Mouse (Mus musculus) megakaryocyte-erythroid progenitor cell, adult 5-6 weeks (primary cell): ENCODE data around the gene Efna4. TPM values are rescaled to one million over a fixed set of nuclear protein-coding genes. Genes with fewer than 3 reads are reported as not detected.

Experiments used
- ATAC-seq: replicated peaks from 2 replicates; pipeline ENCODE4 v1.8.0; 2016; ENCODE audit warnings: mild to moderate bottlenecking, inconsistent platforms; ENCODE audit not compliant: severe bottlenecking, poor library complexity, low FRiP score, low TSS enrichment
- total RNA-seq, 2 experiments: library from RNA; stranded (forward) in 1 of 2; stranded (reverse) in 1 of 2; fragments of 200-1000, 215-1000 nt in 1 of 2; fragments of >200 nt in 1 of 2; fragmentation: Nextera tagmentation in 1 of 2; gene quantifications; 2 replicates each; pipeline ENCODE4 v1.2.3; 2014 to 2017

Efna4 gene
- total RNA-seq, 2 experiments from 2014 or later, result not detected

- no peak for ATAC-seq
Measured at GRCm38 (mm10) chr3:89291874-89292273, 46.0 kb downstream of the Efna4 start.

- ATAC-seq, result no peak
Measured at GRCm38 (mm10) chr3:89288503-89288928, 49.3 kb downstream of the Efna4 start.

- no peak for ATAC-seq
Measured at GRCm38 (mm10) chr3:89287286-89287685, 50.5 kb downstream of the Efna4 start.

GRCm38 (mm10) chr3:89285526-89285925, 52.3 kb downstream of the Efna4 start:
- ATAC-seq, result no peak

- ATAC-seq, result no peak
Measured at GRCm38 (mm10) chr3:89284261-89284660, 53.6 kb downstream of the Efna4 start.

Other genes starting within 250 kb of the Efna4 start
- gene Rusc1, start 244.7 kb downstream of the Efna4 start, total RNA-seq (2014; fragmentation: Nextera tagmentation), result 8.0 and 13.7 TPM in 2 replicates
- gene Rusc1, start 244.7 kb downstream of the Efna4 start, total RNA-seq (2017), result 5.8 and 8.9 TPM in 2 replicates
- not detected in 2 replicates for gene Gm43738, start 236.9 kb downstream of the Efna4 start, total RNA-seq (2014; fragmentation: Nextera tagmentation)
- not detected in 2 replicates for gene Gm43738, start 236.9 kb downstream of the Efna4 start, total RNA-seq (2017)
- 53.1 and 60.3 TPM in 2 replicates for gene Fdps, start 236.1 kb downstream of the Efna4 start, total RNA-seq (2014; fragmentation: Nextera tagmentation)
- gene Fdps, start 236.1 kb downstream of the Efna4 start, total RNA-seq (2017), result 102 and 125 TPM in 2 replicates
- 213 and 235 TPM in 2 replicates for gene Pklr, start 201.9 kb downstream of the Efna4 start, total RNA-seq (2014; fragmentation: Nextera tagmentation)
- gene Pklr, start 201.9 kb downstream of the Efna4 start, total RNA-seq (2017), result 157 and 170 TPM in 2 replicates
- 1.5 and 1.6 TPM in 2 replicates for gene Hcn3, start 177.8 kb downstream of the Efna4 start, total RNA-seq (2014; fragmentation: Nextera tagmentation)
- 1.4 and 2.5 TPM in 2 replicates for gene Hcn3, start 177.8 kb downstream of the Efna4 start, total RNA-seq (2017)
- 72.3 and 88.0 TPM in 2 replicates for gene Clk2, start 173.2 kb downstream of the Efna4 start, total RNA-seq (2014; fragmentation: Nextera tagmentation)
- 46.6 and 69.3 TPM in 2 replicates for gene Clk2, start 173.2 kb downstream of the Efna4 start, total RNA-seq (2017)
- 86.7 and 129 TPM in 2 replicates for gene Scamp3, start 160.6 kb downstream of the Efna4 start, total RNA-seq (2014; fragmentation: Nextera tagmentation)
- gene Scamp3, start 160.6 kb downstream of the Efna4 start, total RNA-seq (2017), result 32.8 and 34.8 TPM in 2 replicates
- gene Fam189b, start 154.9 kb downstream of the Efna4 start, total RNA-seq (2014; fragmentation: Nextera tagmentation), result 28.1 and 39.1 TPM in 2 replicates
- gene Fam189b, start 154.9 kb downstream of the Efna4 start, total RNA-seq (2017), result 6.9 and 13.7 TPM in 2 replicates
- 39.6 and 41.4 TPM in 2 replicates for gene Gba, start 135.1 kb downstream of the Efna4 start, total RNA-seq (2014; fragmentation: Nextera tagmentation)
- gene Gba, start 135.1 kb downstream of the Efna4 start, total RNA-seq (2017), result 36.5 and 44.3 TPM in 2 replicates
- 4.0 TPM in 1 of 2 replicates, not detected in the other for gene Thbs3, start 122.8 kb downstream of the Efna4 start, total RNA-seq (2014; fragmentation: Nextera tagmentation)
- 0.57 and 1.7 TPM in 2 replicates for gene Thbs3, start 122.8 kb downstream of the Efna4 start, total RNA-seq (2017)
- 114 and 122 TPM in 2 replicates for gene Mtx1, start 110.9 kb downstream of the Efna4 start, total RNA-seq (2014; fragmentation: Nextera tagmentation)
- gene Mtx1, start 110.9 kb downstream of the Efna4 start, total RNA-seq (2017), result 68.1 and 92.8 TPM in 2 replicates
- not detected in 2 replicates for gene Muc1, start 109.0 kb downstream of the Efna4 start, total RNA-seq (2014; fragmentation: Nextera tagmentation)
- not detected in 2 replicates for gene Muc1, start 109.0 kb downstream of the Efna4 start, total RNA-seq (2017)
- 127 and 147 TPM in 2 replicates for gene Krtcap2, start 92.1 kb downstream of the Efna4 start, total RNA-seq (2014; fragmentation: Nextera tagmentation)
- gene Krtcap2, start 92.1 kb downstream of the Efna4 start, total RNA-seq (2017), result 119 and 124 TPM in 2 replicates
- not detected in 2 replicates for gene Trim46, start 91.7 kb downstream of the Efna4 start, total RNA-seq (2014; fragmentation: Nextera tagmentation)
- gene Trim46, start 91.7 kb downstream of the Efna4 start, total RNA-seq (2017), result not detected in 2 replicates
- 44.2 and 75.7 TPM in 2 replicates for gene Dpm3, start 78.7 kb downstream of the Efna4 start, total RNA-seq (2014; fragmentation: Nextera tagmentation)
- gene Dpm3, start 78.7 kb downstream of the Efna4 start, total RNA-seq (2017), result 30.1 and 90.9 TPM in 2 replicates
- 35.4 and 66.5 TPM in 2 replicates for gene Slc50a1, start 67.5 kb downstream of the Efna4 start, total RNA-seq (2014; fragmentation: Nextera tagmentation)
- 31.4 and 50.3 TPM in 2 replicates for gene Slc50a1, start 67.5 kb downstream of the Efna4 start, total RNA-seq (2017)
- gene Efna1, start 56.9 kb downstream of the Efna4 start, total RNA-seq (2014; fragmentation: Nextera tagmentation), result not detected in 2 replicates
- gene Efna1, start 56.9 kb downstream of the Efna4 start, total RNA-seq (2017), result not detected in 2 replicates
- gene Efna3, start 15.1 kb downstream of the Efna4 start, total RNA-seq (2014; fragmentation: Nextera tagmentation), result not detected in 2 replicates
- gene Efna3, start 15.1 kb downstream of the Efna4 start, total RNA-seq (2017), result not detected in 2 replicates
- gene Adam15, start 12.0 kb upstream of the Efna4 start, total RNA-seq (2014; fragmentation: Nextera tagmentation), result 7.4 and 11.4 TPM in 2 replicates
- 2.3 and 6.4 TPM in 2 replicates for gene Adam15, start 12.0 kb upstream of the Efna4 start, total RNA-seq (2017)
- gene Dcst2, start 23.9 kb upstream of the Efna4 start, total RNA-seq (2014; fragmentation: Nextera tagmentation), result not detected in 2 replicates
- gene Dcst2, start 23.9 kb upstream of the Efna4 start, total RNA-seq (2017), result not detected in 2 replicates
- gene Dcst1, start 27.2 kb upstream of the Efna4 start, total RNA-seq (2014; fragmentation: Nextera tagmentation), result not detected in 2 replicates
- not detected in 2 replicates for gene Dcst1, start 27.2 kb upstream of the Efna4 start, total RNA-seq (2017)
- 5.0 and 6.6 TPM in 2 replicates for gene Zbtb7b, start 56.7 kb upstream of the Efna4 start, total RNA-seq (2014; fragmentation: Nextera tagmentation)
- 7.3 and 11.5 TPM in 2 replicates for gene Zbtb7b, start 56.7 kb upstream of the Efna4 start, total RNA-seq (2017)
- 3.5 and 3.6 TPM in 2 replicates for gene Lenep, start 64.8 kb upstream of the Efna4 start, total RNA-seq (2014; fragmentation: Nextera tagmentation)
- gene Lenep, start 64.8 kb upstream of the Efna4 start, total RNA-seq (2017), result not detected in 2 replicates
- 24.8 and 27.7 TPM in 2 replicates for gene Flad1, start 73.8 kb upstream of the Efna4 start, total RNA-seq (2014; fragmentation: Nextera tagmentation)
- gene Flad1, start 73.8 kb upstream of the Efna4 start, total RNA-seq (2017), result 10.7 and 12.6 TPM in 2 replicates
- 185 and 237 TPM in 2 replicates for gene Cks1b, start 80.4 kb upstream of the Efna4 start, total RNA-seq (2014; fragmentation: Nextera tagmentation)
- 127 and 184 TPM in 2 replicates for gene Cks1b, start 80.4 kb upstream of the Efna4 start, total RNA-seq (2017)
- gene Shc1, start 80.4 kb upstream of the Efna4 start, total RNA-seq (2014; fragmentation: Nextera tagmentation), result 95.9 and 113 TPM in 2 replicates
- gene Shc1, start 80.4 kb upstream of the Efna4 start, total RNA-seq (2017), result 40.2 and 68.5 TPM in 2 replicates
- gene Pygo2, start 92.2 kb upstream of the Efna4 start, total RNA-seq (2014; fragmentation: Nextera tagmentation), result 38.5 and 42.2 TPM in 2 replicates
- 9.6 and 19.9 TPM in 2 replicates for gene Pygo2, start 92.2 kb upstream of the Efna4 start, total RNA-seq (2017)
- 7.5 and 8.2 TPM in 2 replicates for gene Pbxip1, start 98.7 kb upstream of the Efna4 start, total RNA-seq (2014; fragmentation: Nextera tagmentation)
- gene Pbxip1, start 98.7 kb upstream of the Efna4 start, total RNA-seq (2017), result 14.6 and 30.4 TPM in 2 replicates
- 29.1 and 66.3 TPM in 2 replicates for gene Pmvk, start 116.5 kb upstream of the Efna4 start, total RNA-seq (2014; fragmentation: Nextera tagmentation)
- 28.2 and 33.5 TPM in 2 replicates for gene Pmvk, start 116.5 kb upstream of the Efna4 start, total RNA-seq (2017)
- not detected in 2 replicates for gene Kcnn3, start 182.1 kb upstream of the Efna4 start, total RNA-seq (2014; fragmentation: Nextera tagmentation)
- not detected in 2 replicates for gene Kcnn3, start 182.1 kb upstream of the Efna4 start, total RNA-seq (2017)